Mouse (Mus musculus) left cerebral cortex, postnatal 36 days (tissue): ENCODE measurements around the gene Vdac1. TPM values are rescaled to one million over a fixed set of nuclear protein-coding genes. Genes with fewer than 3 reads are reported as not detected.

ENCODE experiments used
- DNase-seq, 2 experiments: peaks; one replicate each; pipeline ENCODE4 v3.0.0; 2021 to 2022; ENCODE audit warnings: low spot score in 2 of 2, mixed read lengths in 1 of 2
- intact Hi-C: fragments of 180-260 bp; cut with DNase I; formaldehyde crosslinking; loops from one replicate; pipeline ENCODE4 v1.15.1; 2025
- total RNA-seq, 2 experiments: library from RNA; stranded (reverse); gene quantifications; 2 replicates each; pipeline ENCODE4 v1.2.3; 2021

The Vdac1 gene
- total RNA-seq, 2 experiments from 2014 or later: 542 to 579 TPM

DNA sequence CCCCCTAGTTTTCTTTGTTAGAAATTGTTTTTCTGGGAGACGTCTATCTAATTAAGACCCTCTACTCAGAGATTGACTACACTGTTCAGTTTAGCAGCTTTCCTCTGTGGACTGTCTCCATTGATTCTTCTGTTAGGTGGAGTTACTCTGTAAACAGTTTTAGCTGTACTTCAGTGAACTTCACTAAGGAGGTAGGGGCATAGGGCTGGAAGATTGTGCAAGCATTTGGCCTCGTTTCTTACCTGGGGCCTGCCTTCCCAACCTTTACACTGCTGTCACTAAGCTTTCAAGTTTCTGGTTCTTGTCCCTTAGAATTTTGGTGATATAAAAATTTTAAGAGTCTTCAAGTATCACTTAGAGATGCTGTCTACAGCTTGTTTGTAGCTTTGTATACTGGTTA lies 40.8 kb downstream of the Vdac1 start:
- intact Hi-C loops: no loop called here
- no peak for DNase-seq

DNA sequence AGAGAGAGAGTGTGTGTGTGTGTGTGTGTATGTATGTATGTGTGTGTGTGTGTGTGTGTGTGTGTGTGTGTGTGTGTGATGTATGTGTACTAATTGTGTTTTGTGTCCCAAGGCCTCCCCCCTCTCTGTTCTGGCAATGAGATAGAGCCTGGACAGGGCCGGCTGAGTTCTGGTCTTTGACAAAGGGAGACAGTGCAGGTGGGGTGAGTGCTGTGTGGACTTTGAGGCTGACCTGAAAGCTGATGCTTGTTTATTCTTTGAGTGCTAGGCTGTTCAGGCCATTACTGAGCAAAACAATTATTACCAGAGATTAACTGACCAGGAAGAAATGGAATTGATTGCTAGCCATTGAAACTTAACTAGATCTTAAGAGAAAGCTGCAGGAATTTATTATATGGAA lies 41.9 kb downstream of the Vdac1 start:
- intact Hi-C loops: no loop called here
- DNase-seq: no peak

DNA sequence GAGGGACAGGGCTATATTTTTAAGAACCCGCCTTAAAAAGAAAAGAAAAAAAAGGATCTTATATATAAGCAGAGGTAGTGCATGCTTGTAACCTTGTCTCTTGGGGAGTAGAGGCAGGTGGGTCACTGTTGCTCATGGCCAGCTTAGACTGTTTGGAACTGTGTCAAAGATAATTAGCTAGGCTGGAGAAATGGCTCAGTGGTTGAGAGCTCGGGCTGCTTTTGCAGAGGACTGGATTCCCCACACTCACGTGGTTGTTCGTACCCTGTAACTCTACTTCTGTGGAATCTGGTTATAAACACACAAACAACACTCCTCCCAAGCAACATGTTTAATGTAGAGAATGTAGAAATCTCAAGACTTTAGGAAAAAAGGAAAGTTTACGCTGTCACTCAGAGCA lies 43.5 kb downstream of the Vdac1 start:
- intact Hi-C loops: no loop called here
- no peak for DNase-seq

DNA sequence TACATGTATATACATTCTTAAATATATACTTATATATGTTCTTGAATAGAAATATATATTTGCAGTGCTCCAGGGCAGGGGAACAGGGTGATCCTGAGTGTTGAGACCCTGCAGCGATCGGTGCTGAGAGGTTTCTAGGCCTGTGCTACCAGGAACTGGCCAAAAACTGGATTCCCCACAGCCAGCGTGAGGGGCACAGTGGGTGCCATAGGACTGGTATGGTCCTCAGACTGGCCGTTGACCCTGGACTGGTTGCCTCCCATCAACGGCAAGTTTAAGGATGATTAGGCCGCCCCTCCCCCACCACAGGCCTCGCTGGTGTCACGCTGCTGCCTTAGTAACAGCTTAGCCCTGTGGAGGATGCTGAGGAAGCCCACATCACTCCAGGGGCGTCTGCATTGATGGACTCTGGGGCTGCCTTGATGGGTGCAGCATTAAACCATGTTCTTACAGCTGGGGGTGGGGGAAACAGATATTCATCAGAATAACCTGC lies 44.6 kb downstream of the Vdac1 start:
- DNase-seq: no peak
- intact Hi-C loops: no loop called here

DNA sequence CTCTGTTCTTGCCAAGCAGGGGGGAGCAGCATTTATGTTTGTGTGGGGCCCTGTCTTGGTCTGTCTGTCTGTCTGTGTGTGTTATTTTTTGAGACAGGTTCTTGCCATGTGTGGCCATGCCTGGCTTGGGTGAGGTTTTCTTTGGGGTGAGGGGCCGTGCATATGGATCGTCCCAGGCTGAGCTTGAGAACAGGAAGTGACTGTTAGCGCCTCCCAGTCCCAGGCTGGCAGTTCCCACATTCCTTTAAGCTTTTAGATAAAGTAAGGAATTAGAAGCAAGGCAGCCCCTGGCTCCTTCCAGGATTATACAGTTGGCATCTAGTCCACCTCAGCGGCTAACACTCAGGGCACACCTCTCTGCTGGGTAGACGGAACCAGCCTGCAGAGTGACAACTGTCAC lies 48.7 kb downstream of the Vdac1 start:
- intact Hi-C loops: no loop called here
- no peak for DNase-seq

DNA sequence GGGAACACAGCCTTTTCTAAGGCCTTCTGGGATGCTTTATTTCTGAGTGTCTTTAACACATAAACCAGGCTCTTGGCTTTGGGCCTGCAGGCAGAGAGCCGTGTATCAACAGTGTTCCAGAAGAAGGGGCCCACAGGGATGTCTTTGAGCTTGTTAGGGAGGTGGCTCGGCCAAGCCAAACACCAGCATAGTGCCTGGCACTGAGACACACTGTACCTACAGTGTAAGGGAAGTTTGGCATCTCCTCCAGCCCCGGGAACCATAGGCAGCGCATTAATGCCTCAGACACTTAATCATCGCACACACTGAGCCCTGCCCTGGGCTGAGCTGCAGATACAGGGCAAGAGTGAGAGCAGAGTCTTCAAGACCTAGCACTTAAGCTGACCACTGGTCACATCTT lies 57.7 kb downstream of the Vdac1 start:
- intact Hi-C loops: no loop called here
- DNase-seq: no peak

DNA sequence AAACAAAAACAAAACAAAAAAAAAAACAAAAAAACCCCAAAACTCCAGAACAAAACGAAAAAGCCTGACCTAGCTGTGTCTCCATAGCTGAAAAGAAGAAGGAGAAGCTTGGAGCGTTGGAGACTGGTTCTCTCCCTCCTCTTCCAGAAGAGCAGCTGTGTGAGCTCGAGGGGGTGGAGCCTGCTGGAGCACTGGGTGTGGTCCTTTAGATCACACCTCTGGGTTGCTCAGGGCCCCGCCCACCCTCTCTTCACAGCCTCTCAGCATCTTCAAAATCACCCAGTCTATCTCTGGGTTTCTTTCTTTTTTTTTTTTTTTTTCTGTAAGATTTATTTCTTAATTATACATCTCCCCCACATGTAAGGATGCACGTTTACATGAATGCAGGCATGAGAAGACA lies 58.6 kb downstream of the Vdac1 start:
- no peak for DNase-seq
- intact Hi-C loops: no loop called here

DNA sequence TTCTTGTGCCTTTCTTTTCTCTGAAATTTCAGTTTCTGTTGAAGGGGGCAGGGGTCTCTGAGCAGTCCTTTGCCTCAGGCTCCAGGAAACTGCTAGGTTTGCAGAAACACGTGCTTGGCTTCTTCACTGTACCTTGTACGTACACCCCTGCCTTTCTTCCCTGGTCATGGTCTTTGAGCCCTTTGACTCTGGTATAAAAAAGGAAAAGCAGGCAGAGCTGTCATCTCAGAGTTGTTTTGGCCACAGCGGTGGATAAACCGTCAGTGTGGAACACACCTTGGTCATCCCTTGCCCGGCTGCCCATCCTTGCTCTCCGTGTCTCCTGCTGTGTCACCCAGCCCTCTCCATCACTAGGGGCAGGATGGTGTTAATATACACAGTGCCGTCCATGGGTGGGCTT lies 59.2 kb downstream of the Vdac1 start:
- intact Hi-C loops: loop anchor here (2.0 to 5.0 kb wide), 2 partner anchors 612 to 837 kb away; no protein-coding TSS in a partner anchor

DNA sequence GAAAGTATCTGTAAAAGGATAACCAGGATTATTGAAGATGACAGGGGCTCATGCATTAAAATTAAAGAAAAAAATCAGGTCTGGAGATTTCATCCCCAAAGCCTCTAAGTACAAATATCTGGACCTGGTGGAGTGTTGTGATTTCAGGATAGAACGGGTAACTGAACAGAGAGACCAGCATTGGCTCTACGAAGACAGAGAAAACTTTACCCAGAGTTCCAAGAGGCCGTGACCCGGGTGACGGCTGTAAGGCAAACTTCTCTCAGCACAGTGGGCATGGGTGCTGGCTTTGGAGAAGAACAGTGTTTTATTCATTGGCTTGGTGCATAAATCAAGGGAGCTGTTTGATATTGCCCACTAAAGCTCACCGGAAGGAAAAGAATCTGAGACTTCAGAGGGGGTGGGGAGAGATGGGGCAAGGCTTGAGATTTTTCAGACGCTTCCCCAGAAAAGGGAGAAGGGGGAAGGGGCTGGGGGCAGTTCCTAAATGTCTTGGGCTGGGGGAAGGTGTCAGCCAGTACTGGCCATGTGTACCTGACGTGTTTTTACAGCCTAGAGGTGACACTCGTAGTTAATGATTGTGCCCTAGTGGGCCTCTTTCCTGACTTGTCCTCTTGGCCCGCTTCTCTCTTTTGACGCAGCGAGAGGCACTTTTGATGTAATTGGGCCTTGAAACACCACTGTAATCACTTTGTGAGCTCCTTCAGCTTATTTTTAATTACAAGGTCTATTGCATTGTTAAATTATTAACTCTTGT lies 59.8 kb downstream of the Vdac1 start:
- intact Hi-C loops: loop anchor here (2.0 to 5.0 kb wide), 2 partner anchors 612 to 836 kb away; no protein-coding TSS in a partner anchor
- DNase-seq: no peak

More for the DNA sequence above, 59.2 kb downstream of the Vdac1 start:
- no peak for DNase-seq

DNA sequence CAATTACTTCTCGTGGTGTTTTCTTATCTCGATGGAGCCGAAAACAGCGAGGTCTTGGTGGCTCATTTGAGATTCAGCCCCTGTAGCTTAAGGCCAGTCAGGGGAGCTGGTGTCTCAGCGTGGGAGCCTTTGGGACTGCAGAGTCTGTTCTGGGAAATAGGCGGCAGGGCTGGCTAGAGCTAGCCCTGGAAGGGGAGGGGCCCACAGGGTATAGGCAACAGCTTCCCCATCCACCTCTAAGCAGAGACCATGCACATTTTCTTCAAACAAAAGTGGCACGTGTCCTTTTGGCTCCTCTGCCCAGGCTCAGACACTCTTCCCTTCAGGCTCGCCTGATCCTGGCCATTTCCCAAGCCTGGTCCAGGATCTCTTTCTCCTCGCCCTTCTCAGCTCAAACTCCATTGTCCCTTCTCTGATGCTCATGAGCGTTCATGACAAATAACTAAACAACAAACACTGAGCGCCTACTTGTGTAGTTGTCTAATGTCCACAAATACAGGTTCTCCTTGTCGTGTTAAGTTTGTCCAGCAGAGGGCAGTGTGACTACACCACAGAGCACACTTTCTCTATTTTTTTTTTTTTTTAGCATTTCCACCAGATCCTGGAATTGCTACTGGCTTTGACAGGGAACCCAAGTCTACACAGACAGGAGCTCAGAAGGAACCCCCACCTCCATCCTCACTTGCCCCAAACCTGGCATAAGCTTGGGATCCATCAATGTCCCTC lies 60.6 kb downstream of the Vdac1 start:
- intact Hi-C loops: loop anchor here (2.0 to 5.0 kb wide), 2 partner anchors 611 to 836 kb away; no protein-coding TSS in a partner anchor

DNA sequence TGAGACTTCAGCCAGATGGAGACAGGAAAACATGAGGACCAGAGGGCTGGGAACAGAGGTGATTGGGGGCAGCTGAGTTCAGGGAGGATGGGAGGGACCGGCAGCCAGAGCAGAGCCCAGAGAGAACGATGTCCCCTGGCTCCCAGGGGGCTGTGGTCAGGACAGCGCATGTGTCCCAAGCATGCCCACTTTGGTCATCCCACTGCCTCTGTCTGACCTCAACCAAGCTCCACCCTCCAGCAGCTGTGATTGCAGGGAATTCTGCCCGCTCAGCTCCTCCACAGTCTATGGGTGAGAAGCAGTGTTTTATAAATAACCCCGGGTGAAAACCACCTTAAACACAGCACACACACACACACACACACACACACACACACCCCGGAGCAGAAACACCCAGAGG lies 68.8 kb downstream of the Vdac1 start:
- no peak for DNase-seq
- intact Hi-C loops: no loop called here

More for the DNA sequence above, 60.6 kb downstream of the Vdac1 start:
- DNase-seq: peak in 1 of 2 experiments; percentile 71

DNA sequence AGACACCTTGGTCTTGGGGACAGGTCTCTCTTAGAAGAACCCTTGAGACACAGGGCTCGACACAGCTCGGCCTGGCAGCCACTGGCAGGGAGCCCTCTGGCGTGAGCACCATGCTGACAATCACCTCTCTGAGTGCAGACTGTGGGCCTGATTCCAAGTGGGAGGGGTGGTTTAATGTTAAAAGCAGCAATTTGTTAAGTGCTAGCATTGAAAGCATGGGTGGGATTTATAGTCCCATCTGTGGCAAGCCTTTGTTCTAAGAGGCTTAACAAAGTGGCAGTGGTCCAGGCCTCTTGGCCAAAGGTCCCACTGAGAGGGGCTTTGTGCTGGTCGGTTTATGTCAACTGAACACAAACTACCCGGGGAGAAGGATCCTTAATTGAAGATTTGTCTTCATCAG lies 70.9 kb downstream of the Vdac1 start:
- intact Hi-C loops: loop anchor here (10.0 kb wide), 1 partner anchor 213 kb away; no protein-coding TSS in a partner anchor
- DNase-seq: no peak

DNA sequence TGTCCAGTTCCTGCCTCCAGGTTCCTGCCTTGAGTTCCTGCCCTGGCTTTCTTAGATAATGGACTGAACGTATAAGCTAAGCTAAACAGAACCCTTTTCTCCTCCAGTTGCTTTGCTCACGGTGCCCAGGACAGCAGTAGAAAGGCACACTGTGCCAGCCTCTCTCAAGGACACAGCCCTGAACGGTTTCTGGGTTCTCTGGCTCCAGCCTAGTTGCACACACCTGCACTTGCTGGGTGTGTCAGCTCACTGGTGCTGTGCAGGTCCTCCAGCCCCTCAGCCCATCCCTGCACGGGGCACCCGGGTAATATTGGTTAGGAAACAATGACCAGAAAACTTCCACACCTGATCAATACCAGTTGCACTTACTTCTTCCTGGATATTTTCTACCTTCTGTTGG lies 71.5 kb downstream of the Vdac1 start:
- intact Hi-C loops: loop anchor here (2.0 to 10.0 kb wide), 2 partner anchors 105 to 213 kb away; no protein-coding TSS in a partner anchor
- DNase-seq: no peak

DNA sequence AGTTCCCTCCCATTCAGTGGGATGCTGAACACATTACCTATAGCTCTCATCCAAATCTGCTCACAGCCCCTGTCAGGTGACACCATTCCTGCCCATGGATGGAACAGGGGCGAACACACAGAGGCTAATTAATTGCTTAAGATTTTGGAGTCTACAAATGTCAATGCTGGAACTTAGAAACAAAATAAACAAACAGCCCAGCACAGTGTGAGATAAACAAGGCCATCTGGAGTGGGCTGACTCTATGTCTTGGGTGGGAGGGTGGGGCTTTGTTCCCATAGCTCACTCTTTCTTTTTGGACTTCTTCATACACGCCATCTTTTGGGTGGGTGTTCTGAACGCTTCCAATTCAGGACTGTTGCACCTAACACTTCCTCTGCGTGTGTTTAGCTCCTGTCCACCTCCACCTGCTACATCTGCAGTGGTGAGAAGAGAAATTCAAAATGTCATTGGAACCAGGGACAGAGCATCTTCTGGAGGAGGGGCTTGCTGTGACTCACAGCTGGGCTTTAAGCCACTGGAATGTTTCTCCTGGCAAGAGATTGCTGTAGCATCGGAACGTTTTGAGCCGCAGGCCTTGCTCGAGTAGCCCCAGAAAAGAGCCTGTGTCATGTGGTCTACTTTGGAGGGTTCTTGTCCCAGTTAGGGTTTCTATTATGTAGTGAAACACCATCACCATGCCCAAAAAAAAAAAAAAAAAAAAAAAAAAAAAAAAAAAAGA lies 72.6 kb downstream of the Vdac1 start:
- intact Hi-C loops: loop anchor here (2.0 to 10.0 kb wide), 2 partner anchors 104 to 212 kb away; no protein-coding TSS in a partner anchor
- DNase-seq: peak; percentile 58 to 59

DNA sequence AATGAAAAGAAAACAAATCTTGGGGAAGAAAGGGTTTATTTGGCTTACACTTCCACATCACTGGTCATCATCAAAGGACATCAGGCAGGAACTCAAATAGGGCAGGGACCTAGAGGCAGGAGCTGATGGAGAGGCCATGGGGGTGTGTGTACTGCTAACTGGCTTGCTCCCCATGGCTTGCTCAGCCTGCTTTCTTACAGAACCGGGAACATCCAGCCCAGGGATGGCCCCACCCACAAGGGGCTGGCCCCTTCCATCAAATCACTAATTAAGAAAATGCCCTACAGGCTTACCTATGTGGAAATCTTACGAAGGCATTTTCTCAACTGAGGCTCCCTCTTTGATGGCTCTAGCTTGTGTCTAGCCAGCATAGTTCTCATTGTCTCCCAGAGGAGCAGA lies 73.1 kb downstream of the Vdac1 start:
- no peak for DNase-seq
- intact Hi-C loops: loop anchor here (2.0 to 10.0 kb wide), 2 partner anchors 103 to 211 kb away; no protein-coding TSS in a partner anchor

DNA sequence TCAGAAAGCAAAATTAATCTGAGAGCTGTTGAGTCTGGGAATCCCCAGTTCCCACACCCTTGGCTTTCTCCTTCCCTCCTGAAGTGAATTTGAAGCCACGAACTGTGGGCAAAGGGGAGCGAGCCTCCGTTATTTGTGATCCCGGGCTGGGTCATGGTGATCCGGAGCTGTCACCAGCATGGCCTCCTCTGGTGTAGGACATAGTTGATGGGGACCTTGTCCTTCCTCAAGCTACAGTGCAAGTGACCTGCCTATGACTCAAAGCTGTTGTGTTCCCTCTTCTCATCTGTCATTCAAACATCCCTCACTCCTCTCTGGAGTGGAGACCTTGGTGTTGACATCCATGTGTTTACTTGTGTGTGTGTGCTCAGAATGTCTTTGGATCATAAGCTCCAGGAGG lies 74.8 kb downstream of the Vdac1 start:
- no peak for DNase-seq
- intact Hi-C loops: loop anchor here (10.0 kb wide), 1 partner anchor 209 kb away; no protein-coding TSS in a partner anchor

DNA sequence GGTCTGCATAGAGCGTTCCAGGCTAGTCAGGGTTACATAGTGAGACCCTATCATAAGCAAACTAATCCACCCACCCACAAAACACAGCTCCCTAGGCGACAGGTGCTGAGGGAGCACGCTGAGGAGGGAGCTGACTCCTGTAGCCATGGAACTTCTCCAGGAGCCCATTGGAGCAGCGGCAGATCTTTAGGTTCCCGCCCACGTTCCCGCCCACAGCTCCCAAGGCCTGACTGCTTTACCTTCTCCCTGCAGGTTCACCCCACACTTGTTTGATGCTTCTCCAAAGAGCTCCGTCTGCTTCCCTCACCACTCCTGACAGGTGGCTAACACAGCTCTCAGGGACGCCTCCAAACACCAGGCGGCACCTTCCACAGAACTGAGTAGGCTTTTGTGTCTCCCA lies 76.5 kb downstream of the Vdac1 start:
- peak; percentile 76 to 80 for DNase-seq
- intact Hi-C loops: loop anchor here (10.0 kb wide), 1 partner anchor 208 kb away; no protein-coding TSS in a partner anchor
